Mouse (Mus musculus) spleen, adult 2 months (tissue): Measurements from ENCODE around the gene Pax7.

Experiments used
- CTCF ChIP-seq: fragments of 200-500 bp; IDR thresholded peaks from 2 replicates; pipeline ENCODE4 v1.5.1; 2011; ENCODE audit warnings: mild to moderate bottlenecking, inconsistent platforms; ENCODE audit not compliant: insufficient read depth, insufficient read length, insufficient replicate concordance; ENCODE audit errors: extremely low read depth
- POLR2A ChIP-seq: fragments of 200-500 bp; IDR thresholded peaks from 2 replicates; pipeline ENCODE4 v1.6.1; 2011; ENCODE audit warnings: low read depth, low read length, inconsistent platforms

- TF ChIP-seq CTCF (no peak), POLR2A (no peak)
Measured at GRCm38 (mm10) chr4:139830053-139830452, 3.3 kb downstream of the Pax7 start.
